Mouse (Mus musculus) adrenal gland, adult 8-10 months (tissue): ENCODE data around the gene Larp4b. TPM values are rescaled to one million over a fixed set of nuclear protein-coding genes. Genes with fewer than 3 reads are reported as not detected.

ENCODE experiments used
- DNase-seq: peaks from one replicate; pipeline ENCODE4 v3.0.0; 2022
- total RNA-seq, 4 experiments: library from RNA; stranded (reverse); gene quantifications; 2 replicates each; pipeline ENCODE4 v1.2.4; 2022

The Larp4b gene
- total RNA-seq, 4 experiments from 2014 or later, result 65.9 to 70.3 (median 67.2) TPM

DNA sequence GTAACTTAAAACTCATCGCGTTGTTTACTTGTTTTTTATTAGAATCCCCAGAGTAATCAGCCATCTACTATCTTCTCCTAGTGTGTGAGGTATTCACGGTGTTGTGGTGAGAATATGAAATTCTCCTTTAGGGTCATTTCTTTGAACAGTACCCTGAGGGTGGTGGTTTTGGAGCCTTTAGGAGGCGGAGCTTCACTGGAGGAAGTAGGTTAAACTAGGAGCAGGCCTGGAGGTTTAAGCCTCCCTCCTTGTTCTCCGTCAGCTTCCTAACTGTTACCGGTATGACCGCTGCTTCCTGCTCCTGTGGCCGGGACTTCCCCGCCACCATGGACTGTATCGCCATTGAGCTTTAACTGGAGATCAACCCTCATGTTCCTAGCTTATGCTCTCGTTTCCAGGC, 86.5 kb downstream of the Larp4b start:
- no peak for DNase-seq

GRCm38 (mm10) chr13:9181106-9181505, 87.4 kb downstream of the Larp4b start:
- DNase-seq, result no peak

GRCm38 (mm10) chr13:9181666-9182264, 88.1 kb downstream of the Larp4b start:
- peak; percentile 62 for DNase-seq

DNA sequence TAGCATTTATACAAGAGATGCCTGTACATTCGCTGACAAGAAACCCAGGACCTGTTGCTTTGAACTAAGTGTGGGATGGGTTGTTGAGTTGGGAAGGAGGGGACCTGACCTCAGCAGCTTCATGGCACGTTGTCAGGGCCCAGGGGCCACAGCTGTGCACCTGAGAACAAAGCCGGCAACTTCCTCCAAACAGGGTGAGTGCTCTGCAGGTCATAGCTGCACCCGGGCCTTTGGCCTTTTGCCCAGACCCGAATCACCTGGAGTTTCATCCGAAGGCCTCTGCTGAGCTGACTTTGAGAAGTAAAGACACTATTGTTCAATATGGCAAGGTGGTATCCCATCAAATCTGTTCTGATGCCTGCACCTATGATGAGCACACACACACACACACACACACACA, 90.6 kb downstream of the Larp4b start:
- DNase-seq, result no peak

DNA sequence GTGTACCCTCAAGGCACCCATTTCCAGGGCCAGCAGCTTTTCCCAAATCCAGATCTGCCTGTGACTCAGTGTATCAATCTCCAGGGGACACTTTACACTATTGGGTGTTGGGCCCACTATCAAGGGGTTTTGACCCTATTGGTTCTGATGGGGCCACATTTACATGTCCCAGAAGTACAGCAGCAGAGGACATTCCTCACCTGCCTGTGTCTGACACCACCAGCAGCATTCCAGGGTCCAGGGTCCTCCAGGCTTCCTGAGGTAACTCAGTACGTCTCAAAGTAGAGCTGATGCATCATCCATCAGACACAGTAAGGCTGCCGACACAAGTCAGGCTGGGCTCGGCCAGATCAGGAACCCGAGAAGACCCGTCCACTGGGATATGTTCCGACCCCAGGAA, 91.0 kb downstream of the Larp4b start:
- no peak for DNase-seq

DNA sequence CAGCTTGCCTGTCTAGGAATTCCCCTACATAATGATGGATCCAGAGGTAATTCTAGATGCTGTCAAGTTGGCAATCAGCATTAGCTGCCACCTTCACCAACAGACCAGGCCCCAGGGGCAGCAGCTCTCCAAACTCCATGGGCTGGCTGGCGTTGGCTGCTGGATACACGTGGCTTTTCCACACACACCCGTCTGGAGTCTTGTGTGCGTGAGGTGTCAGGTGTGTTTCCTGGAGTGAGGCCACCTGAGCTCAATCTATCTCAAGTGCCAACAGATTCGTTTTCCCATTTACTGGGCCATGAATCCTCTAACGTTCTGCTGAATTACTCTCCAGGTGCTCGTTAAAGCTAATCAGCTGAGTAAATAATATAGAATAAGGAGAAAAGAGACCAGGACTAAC, 93.5 kb downstream of the Larp4b start:
- no peak for DNase-seq

DNA sequence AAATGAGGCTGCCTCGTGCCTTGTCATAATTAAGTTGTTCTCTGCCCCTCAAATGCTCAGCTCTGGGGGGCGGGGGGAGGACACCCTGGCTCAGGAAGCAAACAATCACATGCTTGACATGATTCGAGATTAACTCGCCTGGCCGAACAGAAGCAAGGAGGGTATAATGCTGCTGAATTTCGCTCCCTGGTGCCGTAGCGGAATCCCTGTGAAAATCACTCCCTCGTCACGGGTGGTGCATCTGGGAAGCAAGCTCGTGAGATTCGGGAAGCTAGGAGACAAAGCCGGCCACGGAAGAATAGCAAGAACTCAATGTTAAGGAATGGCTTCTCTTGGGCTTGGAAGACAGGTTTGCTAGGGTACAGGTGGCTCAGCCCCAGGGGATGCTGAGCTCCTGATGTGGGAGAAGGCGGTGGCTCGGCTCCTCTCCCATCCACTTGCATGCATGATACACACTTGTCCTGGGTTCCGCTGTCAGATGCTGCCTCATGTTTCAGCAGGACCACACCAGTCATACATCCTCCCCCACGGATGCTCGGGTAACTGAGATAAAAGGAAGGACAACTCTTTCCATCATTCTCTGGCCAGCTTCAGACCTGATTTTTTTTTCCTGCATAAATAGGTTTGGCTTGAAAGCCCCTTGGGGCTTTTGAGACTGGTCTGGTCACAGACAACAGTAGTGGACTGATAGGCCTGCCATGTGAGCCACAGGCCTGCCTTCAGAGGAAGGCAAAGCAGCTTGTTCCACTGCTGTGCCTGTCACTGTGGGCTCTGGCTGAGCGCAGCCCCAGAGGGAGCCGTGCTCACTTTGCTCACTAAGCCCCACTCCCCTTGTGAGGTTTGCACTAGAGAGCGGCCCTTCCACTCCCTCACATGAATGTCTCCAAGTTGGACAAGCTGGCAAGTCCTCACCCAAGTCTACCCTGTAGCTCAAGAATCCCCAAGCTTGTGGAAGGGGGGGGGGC, 94.2 kb downstream of the Larp4b start:
- DNase-seq, result no peak

GRCm38 (mm10) chr13:9189481-9189880, 95.8 kb downstream of the Larp4b start:
- DNase-seq, result no peak

- peak; percentile 62 for DNase-seq
These were observed 97.8 kb downstream of the Larp4b start for GRCm38 (mm10) chr13:9191172-9192140.

DNA sequence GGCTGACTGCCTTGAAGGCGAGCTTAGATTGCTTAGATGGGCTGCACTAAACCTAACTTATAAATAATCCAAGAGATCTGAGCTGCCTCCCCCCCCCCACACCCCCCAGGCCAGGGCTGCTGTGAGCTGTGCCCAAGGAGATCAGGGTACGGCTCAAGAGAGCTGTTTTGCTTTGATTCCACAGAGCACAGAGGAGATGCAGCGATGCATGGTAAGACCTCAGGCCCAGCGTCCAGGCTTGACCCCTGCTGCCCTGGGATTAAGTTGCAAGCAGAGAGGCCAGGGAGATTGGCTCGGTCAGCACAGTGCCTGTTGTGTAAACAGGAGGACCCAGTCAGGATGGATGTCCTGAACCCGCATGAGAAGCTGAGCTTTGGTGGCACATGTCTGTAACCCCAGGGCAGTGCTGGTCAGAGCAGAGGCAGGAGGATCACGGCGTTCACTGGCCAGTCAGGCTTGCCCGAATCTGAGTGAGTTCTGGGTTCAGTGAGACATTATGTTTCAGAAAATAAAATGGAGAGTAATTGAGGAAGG, 99.2 kb downstream of the Larp4b start:
- DNase-seq, result no peak

GRCm38 (mm10) chr13:9194656-9195055, 101.0 kb downstream of the Larp4b start:
- no peak for DNase-seq

- DNase-seq, result no peak
These were observed 101.9 kb downstream of the Larp4b start for GRCm38 (mm10) chr13:9195565-9195964.

DNA sequence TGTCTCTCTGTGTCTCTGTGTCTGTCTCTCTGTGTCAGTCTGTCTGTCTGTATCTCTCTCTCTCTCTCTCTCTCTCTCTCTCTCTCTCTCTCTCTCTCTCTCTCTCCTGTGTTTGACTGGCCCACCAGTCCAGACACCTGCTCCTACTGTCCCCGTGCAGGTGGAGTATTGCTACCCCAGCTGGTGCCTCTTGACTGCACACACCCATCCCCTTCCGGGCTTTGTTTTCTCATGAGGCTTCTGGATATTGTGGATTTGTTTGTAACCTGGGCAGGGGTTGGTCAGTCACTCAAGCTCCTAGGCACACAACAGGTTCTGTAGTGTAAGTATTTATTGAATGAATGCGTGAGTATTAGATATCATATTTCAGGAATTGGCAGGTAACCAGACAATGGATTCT, 104.4 kb downstream of the Larp4b start:
- no peak for DNase-seq

GRCm38 (mm10) chr13:9198728-9199464, 105.2 kb downstream of the Larp4b start:
- no peak for DNase-seq

- no peak for DNase-seq
These were observed 105.8 kb downstream of the Larp4b start for GRCm38 (mm10) chr13:9199465-9199844.

DNA sequence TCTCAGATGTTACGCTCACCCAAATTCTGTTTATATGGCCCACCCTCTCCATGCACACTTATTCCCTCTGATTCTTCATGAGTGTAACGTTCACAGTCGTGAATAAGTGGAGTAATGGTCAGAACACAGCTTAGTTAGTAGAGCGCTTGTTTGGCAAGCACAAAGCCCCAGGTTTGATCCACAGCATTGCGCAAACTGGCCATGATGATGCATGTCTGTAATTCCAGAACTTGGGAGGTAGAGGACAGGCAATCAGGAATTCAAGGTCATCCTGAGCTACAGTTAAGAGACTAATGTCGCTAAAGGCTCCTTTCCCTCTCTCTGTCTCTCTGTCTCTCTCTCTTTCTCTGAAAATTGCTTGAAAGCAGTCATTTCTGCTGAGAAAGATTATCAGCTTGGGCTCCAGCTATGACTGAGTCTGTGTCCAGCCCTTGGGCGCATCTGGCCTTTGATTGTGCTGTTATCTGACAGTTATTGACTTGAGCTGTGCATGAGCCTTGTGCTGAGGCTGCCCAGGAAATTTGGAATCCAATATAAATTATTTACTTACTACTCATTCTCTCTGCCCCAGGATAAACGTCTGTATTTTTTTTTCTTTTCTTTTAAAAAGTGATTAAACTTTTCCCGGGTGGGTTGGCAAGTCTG, 129.2 kb downstream of the Larp4b start:
- DNase-seq, result no peak

Other genes with a start within 250 kb of the Larp4b start
- 10 to 100 TPM; 44.7 to 54.1 (median 49.6) TPM for gene Wdr37, start 222.0 kb upstream of the Larp4b start, total RNA-seq
- gene Idi1, start 208.4 kb upstream of the Larp4b start, total RNA-seq, result 10 to 100 TPM; 38.3 to 87.2 (median 74.2) TPM
- gene Gm9745, start 145.7 kb upstream of the Larp4b start, total RNA-seq, result not detected
- gene Idi2, start 141.0 kb upstream of the Larp4b start, total RNA-seq, result not detected
- 10 to 100 TPM; 54.3 to 63.3 (median 58.9) TPM for gene Gtpbp4, start 97.8 kb upstream of the Larp4b start, total RNA-seq
- gene Dip2c, start 182.6 kb downstream of the Larp4b start, total RNA-seq, result 10 to 100 TPM; 22.6 to 28.8 (median 26.6) TPM